Mouse (Mus musculus): ENCODE measurements at regions not wholly inside any gene's neighbourhood (a gene's known extent, or its start where the extent isn't known, plus 50 kb on each side); places are given as distances from the start of the nearest gene placed in this dataset.

DNA sequence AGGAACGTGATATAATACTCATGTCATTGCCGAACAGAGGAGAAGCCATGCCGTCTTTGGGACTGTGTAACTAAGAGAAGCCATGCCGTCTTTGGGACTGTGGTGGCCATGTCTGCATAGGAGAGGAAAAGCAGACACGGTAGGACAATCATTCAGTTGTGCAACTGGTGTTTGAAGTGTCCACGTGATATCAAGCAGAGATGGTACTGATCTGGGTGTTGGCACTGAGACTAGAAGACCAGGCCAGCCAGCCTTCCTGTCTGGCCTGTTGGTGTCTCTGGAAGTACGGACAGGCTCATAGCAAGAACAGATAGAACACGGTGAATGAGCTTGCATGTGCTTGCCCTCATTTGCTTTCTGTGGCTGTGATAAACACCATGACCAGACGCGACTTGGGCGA lies 175.7 kb downstream of the Slc38a4 start:
- Histone ChIP-seq H3K27me3 (ENCODE audit: control insufficient read depth, insufficient read depth, insufficient read length) (no peaks in the 10 kb centered on the region), H3K36me3 (ENCODE audit: control insufficient read depth, insufficient read depth) (no peaks in the 10 kb centered on the region), H3K4me3 (ENCODE audit: insufficient read depth, poor library complexity, severe bottlenecking) (no peak overlapping the region), H3ac (ENCODE audit: control insufficient read depth, insufficient read length, low read depth) (no peak overlapping the region), H3K79me2 (ENCODE audit: control insufficient read depth, insufficient read depth) (no peaks in the 10 kb centered on the region), H3K79me3 (ENCODE audit: low read depth) (no peaks in the 10 kb centered on the region)
- TF ChIP-seq CEBPB (IDR thresholded peaks at IDR 0.05; ENCODE audit: low read depth) (no peak), FOSL1 (IDR thresholded peaks at IDR 0.05; ENCODE audit: insufficient read depth, low read length, poor library complexity, severe bottlenecking) (no peak), MYOD1 (IDR thresholded peaks at IDR 0.05; ENCODE audit: control insufficient read depth, insufficient read length, low read depth) (no peak), MAX (IDR thresholded peaks at IDR 0.05) (no peak), USF1 (IDR thresholded peaks at IDR 0.05; ENCODE audit: low read depth) (no peak)

- no peaks in the 10 kb centered on the region for H3K79me3 ChIP-seq (ENCODE audit: low read depth)
- no peaks in the 10 kb centered on the region for H3K27me3 ChIP-seq (ENCODE audit: control insufficient read depth, insufficient read depth, insufficient read length)
- TF ChIP-seq USF1 (IDR thresholded peaks at IDR 0.05; ENCODE audit: low read depth) (no peak), FOSL1 (IDR thresholded peaks at IDR 0.05; ENCODE audit: insufficient read depth, low read length, poor library complexity, severe bottlenecking) (no peak), MYOD1 (IDR thresholded peaks at IDR 0.05; ENCODE audit: control insufficient read depth, insufficient read length, low read depth) (no peak), CTCF (IDR thresholded peaks at IDR 0.05; ENCODE audit: control insufficient read depth, insufficient read depth, insufficient read length) (no peak), MAX (IDR thresholded peaks at IDR 0.05) (no peak), MYOG (IDR thresholded peaks at IDR 0.05; ENCODE audit: control insufficient read depth, extremely low read depth, insufficient read length) (no peak), CEBPB (IDR thresholded peaks at IDR 0.05; ENCODE audit: low read depth) (no peak)
- no peaks in the 10 kb centered on the region for H3K36me3 ChIP-seq (ENCODE audit: control insufficient read depth, insufficient read depth)
- H3K79me2 ChIP-seq (ENCODE audit: control insufficient read depth, insufficient read depth): no peaks in the 10 kb centered on the region
- no peak overlapping the region for H3ac ChIP-seq (ENCODE audit: control insufficient read depth, insufficient read length, low read depth)
- H3K4me3 ChIP-seq (ENCODE audit: insufficient read depth, poor library complexity, severe bottlenecking): no peak overlapping the region
Observed at GRCm38 (mm10) chr15:96878796-96879195, 177.0 kb downstream of the Slc38a4 start.

- no peaks in the 10 kb centered on the region for H3K79me2 ChIP-seq (ENCODE audit: control insufficient read depth, insufficient read depth)
- TF ChIP-seq MYOD1 (IDR thresholded peaks at IDR 0.05; ENCODE audit: control insufficient read depth, insufficient read length, low read depth) (no peak), USF1 (IDR thresholded peaks at IDR 0.05; ENCODE audit: low read depth) (no peak)
- no peak overlapping the region for H3K4me3 ChIP-seq (ENCODE audit: insufficient read depth, poor library complexity, severe bottlenecking)
- H3K79me3 ChIP-seq (ENCODE audit: low read depth): no peaks in the 10 kb centered on the region
- no peaks in the 10 kb centered on the region for H3K27me3 ChIP-seq (ENCODE audit: control insufficient read depth, insufficient read depth, insufficient read length)
- H3K36me3 ChIP-seq (ENCODE audit: control insufficient read depth, insufficient read depth): no peaks in the 10 kb centered on the region
- H3ac ChIP-seq (ENCODE audit: control insufficient read depth, insufficient read length, low read depth): no peak overlapping the region
Observed at GRCm38 (mm10) chr15:96877931-96878330, 177.8 kb downstream of the Slc38a4 start.

GRCm38 (mm10) chr15:96877271-96877670 lies 177.7 kb upstream of the Slc38a2 start:
- no peak for TF ChIP-seq MYOG (IDR thresholded peaks at IDR 0.05; ENCODE audit: control insufficient read depth, extremely low read depth, insufficient read length)
- no peak for TF ChIP-seq FOSL1 (IDR thresholded peaks at IDR 0.05; ENCODE audit: insufficient read depth, low read length, poor library complexity, severe bottlenecking)
- TF ChIP-seq MAX (IDR thresholded peaks at IDR 0.05): no peak
- TF ChIP-seq CEBPB (IDR thresholded peaks at IDR 0.05; ENCODE audit: low read depth): no peak
- TF ChIP-seq MYOD1 (IDR thresholded peaks at IDR 0.05; ENCODE audit: control insufficient read depth, insufficient read length, low read depth): no peak
- TF ChIP-seq USF1 (IDR thresholded peaks at IDR 0.05; ENCODE audit: low read depth): no peak
- no peak for TF ChIP-seq CTCF (IDR thresholded peaks at IDR 0.05; ENCODE audit: control insufficient read depth, insufficient read depth, insufficient read length)
- no peak overlapping the region for H3ac ChIP-seq (ENCODE audit: control insufficient read depth, insufficient read length, low read depth)
- H3K79me3 ChIP-seq (ENCODE audit: low read depth): no peaks in the 10 kb centered on the region
- no peaks in the 10 kb centered on the region for H3K36me3 ChIP-seq (ENCODE audit: control insufficient read depth, insufficient read depth)
- no peaks in the 10 kb centered on the region for H3K27me3 ChIP-seq (ENCODE audit: control insufficient read depth, insufficient read depth, insufficient read length)
- H3K4me3 ChIP-seq (ENCODE audit: insufficient read depth, poor library complexity, severe bottlenecking): no peak overlapping the region
- H3K79me2 ChIP-seq (ENCODE audit: control insufficient read depth, insufficient read depth): no peaks in the 10 kb centered on the region

GRCm38 (mm10) chr15:96874145-96874544 lies 174.6 kb upstream of the Slc38a2 start:
- H3K79me2 ChIP-seq (ENCODE audit: control insufficient read depth, insufficient read depth): no peaks in the 10 kb centered on the region
- no peak overlapping the region for H3ac ChIP-seq (ENCODE audit: control insufficient read depth, insufficient read length, low read depth)
- TF ChIP-seq CEBPB (IDR thresholded peaks at IDR 0.05; ENCODE audit: low read depth) (no peak), MYOG (IDR thresholded peaks at IDR 0.05; ENCODE audit: control insufficient read depth, extremely low read depth, insufficient read length) (no peak), MAX (IDR thresholded peaks at IDR 0.05) (no peak), MYOD1 (IDR thresholded peaks at IDR 0.05; ENCODE audit: control insufficient read depth, insufficient read length, low read depth) (no peak), USF1 (IDR thresholded peaks at IDR 0.05; ENCODE audit: low read depth) (no peak), CTCF (IDR thresholded peaks at IDR 0.05; ENCODE audit: control insufficient read depth, insufficient read depth, insufficient read length) (no peak), FOSL1 (IDR thresholded peaks at IDR 0.05; ENCODE audit: insufficient read depth, low read length, poor library complexity, severe bottlenecking) (no peak)
- H3K36me3 ChIP-seq (ENCODE audit: control insufficient read depth, insufficient read depth): no peaks in the 10 kb centered on the region
- H3K79me3 ChIP-seq (ENCODE audit: low read depth): no peaks in the 10 kb centered on the region
- H3K4me3 ChIP-seq (ENCODE audit: insufficient read depth, poor library complexity, severe bottlenecking): no peak overlapping the region
- no peaks in the 10 kb centered on the region for H3K27me3 ChIP-seq (ENCODE audit: control insufficient read depth, insufficient read depth, insufficient read length)

GRCm38 (mm10) chr15:96873562-96873961 lies 174.0 kb upstream of the Slc38a2 start:
- H3ac ChIP-seq (ENCODE audit: control insufficient read depth, insufficient read length, low read depth): no peak overlapping the region
- no peaks in the 10 kb centered on the region for H3K79me2 ChIP-seq (ENCODE audit: control insufficient read depth, insufficient read depth)
- no peaks in the 10 kb centered on the region for H3K27me3 ChIP-seq (ENCODE audit: control insufficient read depth, insufficient read depth, insufficient read length)
- H3K4me3 ChIP-seq (ENCODE audit: insufficient read depth, poor library complexity, severe bottlenecking): no peak overlapping the region
- H3K36me3 ChIP-seq (ENCODE audit: control insufficient read depth, insufficient read depth): no peaks in the 10 kb centered on the region
- no peak for TF ChIP-seq MYOD1 (IDR thresholded peaks at IDR 0.05; ENCODE audit: control insufficient read depth, insufficient read length, low read depth)
- TF ChIP-seq CEBPB (IDR thresholded peaks at IDR 0.05; ENCODE audit: low read depth): peak; percentile 87
- no peaks in the 10 kb centered on the region for H3K79me3 ChIP-seq (ENCODE audit: low read depth)
